Mouse (Mus musculus) forebrain, embryonic 13.5 days (tissue): ENCODE measurements around the gene Prkar1b. TPM values are rescaled to one million over a fixed set of nuclear protein-coding genes. Genes with fewer than 3 reads are reported as not detected.

Experiments
- ATAC-seq: fragments of 200-750 bp; cut with Nextera tagmentation; 2 replicates; pipeline ENCODE4 v1.8.0; 2017
- H3K27ac ChIP-seq: fragments of 300-500 bp; sonication (generic); 2 replicates; pipeline ENCODE4 v1.5.1; 2015; ENCODE audit warnings: inconsistent platforms, mild to moderate bottlenecking, moderate library complexity
- H3K27me3 ChIP-seq: fragments of 300-500 bp; sonication (generic); 2 replicates; pipeline ENCODE4 v1.6.1; 2015; ENCODE audit warnings: mild to moderate bottlenecking, inconsistent platforms
- H3K36me3 ChIP-seq: fragments of 300-500 bp; sonication (generic); 2 replicates; pipeline ENCODE4 v1.6.1; 2015; ENCODE audit warnings: mild to moderate bottlenecking, inconsistent platforms; ENCODE audit not compliant: poor library complexity, severe bottlenecking
- H3K4me1 ChIP-seq: fragments of 300-500 bp; sonication (generic); 2 replicates; pipeline ENCODE4 v1.6.1; 2015; ENCODE audit warnings: inconsistent platforms
- H3K4me2 ChIP-seq: fragments of 300-500 bp; sonication (generic); 2 replicates; pipeline ENCODE4 v1.6.1; 2015; ENCODE audit warnings: inconsistent platforms, mild to moderate bottlenecking, moderate library complexity
- H3K4me3 ChIP-seq: fragments of 300-500 bp; sonication (generic); 2 replicates; pipeline ENCODE4 v1.5.1; 2015; ENCODE audit warnings: mild to moderate bottlenecking, inconsistent platforms
- H3K9ac ChIP-seq: fragments of 300-500 bp; sonication (generic); 2 replicates; pipeline ENCODE4 v1.6.1; 2015; ENCODE audit warnings: mild to moderate bottlenecking, inconsistent platforms
- H3K9me3 ChIP-seq: fragments of 300-500 bp; sonication (generic); replicated peaks from 2 replicates; pipeline ENCODE4 v1.6.1; 2016; ENCODE audit warnings: inconsistent platforms
- WGBS: fragments of 180-500 bp; shearing (Covaris S2); methylation state at CpG from one replicate; pipeline ENCODE4 v1.1.7; 2015; 5-methylcytosine and 5-hydroxymethylcytosine counted together
- polyA plus RNA-seq: library from polyadenylated mRNA; unstranded; fragments of >200 nt; fragmentation: Nextera tagmentation; extraction: Ambion mirVana; gene quantifications from 2 replicates; pipeline ENCODE4 v1.2.1, GENCODE M21; 2015

Prkar1b gene
- polyA plus RNA-seq, 1 experiment from 2014 or later = 63.4 TPM

- Histone ChIP-seq H3K9ac (no peak overlapping the region), H3K4me1 (peaks cover 15% of the 10 kb centered on the region), H3K27ac (no peak overlapping the region), H3K4me2 (no peak overlapping the region), H3K4me3 (no peak overlapping the region), H3K36me3 (no peaks in the 10 kb centered on the region), H3K27me3 (no peaks in the 10 kb centered on the region), H3K9me3 (no peaks in the 10 kb centered on the region)
- ATAC-seq = no peak
- WGBS = 81% methylated on average over 9 of the region's 9 CpGs
These were observed 9.2 kb downstream of the Prkar1b start for GRCm38 (mm10) chr5:139140589-139140988.

- 87% methylated on average over 8 of the region's 8 CpGs for WGBS
These were observed 10.8 kb downstream of the Prkar1b start for GRCm38 (mm10) chr5:139138926-139139472.

GRCm38 (mm10) chr5:139138261-139138925 is 11.4 kb downstream of the Prkar1b start:
- H3K9me3 ChIP-seq = no peaks in the 10 kb centered on the region
- H3K27ac ChIP-seq = peak overlapping the region; percentile 76
- no peak overlapping the region for H3K4me3 ChIP-seq
- WGBS = 64% methylated on average over 12 of the region's 12 CpGs
- no peaks in the 10 kb centered on the region for H3K36me3 ChIP-seq
- no peaks in the 10 kb centered on the region for H3K27me3 ChIP-seq
- H3K4me2 ChIP-seq = no peak overlapping the region
- no peak overlapping the region for H3K9ac ChIP-seq
- peaks cover 15% of the 10 kb centered on the region for H3K4me1 ChIP-seq
- ATAC-seq = peak; percentile 77

More at GRCm38 (mm10) chr5:139138926-139139472, 10.8 kb downstream of the Prkar1b start:
- no peak overlapping the region for H3K9ac ChIP-seq
- no peak overlapping the region for H3K4me3 ChIP-seq
- no peak; the same call in 1 of the 2 replicates for ATAC-seq
- H3K4me1 ChIP-seq = peaks cover 15% of the 10 kb centered on the region
- no peak overlapping the region for H3K4me2 ChIP-seq
- H3K27ac ChIP-seq = peak overlapping the region; percentile 76; the same call in 1 of the 2 replicates
- no peaks in the 10 kb centered on the region for H3K27me3 ChIP-seq
- no peaks in the 10 kb centered on the region for H3K9me3 ChIP-seq
- no peaks in the 10 kb centered on the region for H3K36me3 ChIP-seq

- Histone ChIP-seq H3K36me3 (no peaks in the 10 kb centered on the region), H3K27me3 (no peaks in the 10 kb centered on the region), H3K4me3 (no peak overlapping the region), H3K27ac (no peak overlapping the region), H3K9me3 (no peaks in the 10 kb centered on the region), H3K9ac (no peak overlapping the region), H3K4me2 (no peak overlapping the region), H3K4me1 (peaks cover 15% of the 10 kb centered on the region)
- no peak for ATAC-seq
- 88% methylated on average over 6 of the region's 6 CpGs for WGBS
These were observed 12.6 kb downstream of the Prkar1b start for GRCm38 (mm10) chr5:139137176-139137575.

- Histone ChIP-seq H3K9ac (no peak overlapping the region), H3K27me3 (no peaks in the 10 kb centered on the region), H3K4me3 (no peak overlapping the region), H3K4me1 (peaks cover 14% of the 10 kb centered on the region), H3K9me3 (no peaks in the 10 kb centered on the region), H3K27ac (no peak overlapping the region), H3K36me3 (no peaks in the 10 kb centered on the region), H3K4me2 (no peak overlapping the region)
- WGBS = 57% methylated on average over 1 of the region's 1 CpGs
- ATAC-seq = no peak
These were observed 13.5 kb downstream of the Prkar1b start for GRCm38 (mm10) chr5:139136341-139136740.

GRCm38 (mm10) chr5:139134501-139134900 is 15.3 kb downstream of the Prkar1b start:
- Histone ChIP-seq H3K4me3 (no peak overlapping the region), H3K27ac (no peak overlapping the region), H3K36me3 (no peaks in the 10 kb centered on the region), H3K9me3 (no peaks in the 10 kb centered on the region), H3K4me1 (peaks cover 15% of the 10 kb centered on the region), H3K9ac (no peak overlapping the region), H3K4me2 (no peak overlapping the region), H3K27me3 (peaks cover 10% of the 10 kb centered on the region)
- WGBS = 81% methylated on average over 8 of the region's 8 CpGs
- ATAC-seq = no peak

GRCm38 (mm10) chr5:139130351-139130750 is 19.4 kb downstream of the Prkar1b start:
- H3K9ac ChIP-seq = no peak overlapping the region
- no peaks in the 10 kb centered on the region for H3K9me3 ChIP-seq
- no peak overlapping the region for H3K27ac ChIP-seq
- H3K4me3 ChIP-seq = no peak overlapping the region
- no peak for ATAC-seq
- 77% methylated on average over 5 of the region's 5 CpGs for WGBS
- H3K4me2 ChIP-seq = peak overlapping the region; percentile 80
- H3K36me3 ChIP-seq = no peaks in the 10 kb centered on the region
- H3K4me1 ChIP-seq = peaks cover 11% of the 10 kb centered on the region; the same call in 1 of the 2 replicates
- H3K27me3 ChIP-seq = peaks cover 10% of the 10 kb centered on the region

- H3K4me2 ChIP-seq = peak overlapping the region; percentile 80
- peak; percentile 83 for ATAC-seq
- no peaks in the 10 kb centered on the region for H3K36me3 ChIP-seq
- H3K27ac ChIP-seq = peak overlapping the region; percentile 35
- H3K27me3 ChIP-seq = peaks cover 10% of the 10 kb centered on the region
- no peaks in the 10 kb centered on the region for H3K9me3 ChIP-seq
- peak overlapping the region; percentile 49 for H3K4me3 ChIP-seq
- H3K9ac ChIP-seq = peak overlapping the region; percentile 73
- 3% methylated on average over 48 of the region's 55 CpGs for WGBS
- H3K4me1 ChIP-seq = peaks cover 11% of the 10 kb centered on the region; the same call in 1 of the 2 replicates
These were observed 20.1 kb downstream of the Prkar1b start for GRCm38 (mm10) chr5:139129572-139130151.

GRCm38 (mm10) chr5:139129078-139129477 is 20.7 kb downstream of the Prkar1b start:
- H3K27me3 ChIP-seq = peaks cover 10% of the 10 kb centered on the region
- 8% methylated on average over 12 of the region's 12 CpGs for WGBS
- H3K9me3 ChIP-seq = no peaks in the 10 kb centered on the region
- peak; percentile 73 for ATAC-seq
- peak overlapping the region; percentile 80 for H3K4me2 ChIP-seq
- H3K4me3 ChIP-seq = peak overlapping the region; percentile 49
- H3K36me3 ChIP-seq = no peaks in the 10 kb centered on the region
- H3K27ac ChIP-seq = peak overlapping the region; percentile 35; the same call in 1 of the 2 replicates
- peaks cover 11% of the 10 kb centered on the region; the same call in 1 of the 2 replicates for H3K4me1 ChIP-seq
- peak overlapping the region; percentile 73 for H3K9ac ChIP-seq

GRCm38 (mm10) chr5:139128476-139129065 is 21.2 kb downstream of the Prkar1b start:
- peak overlapping the region; percentile 80 for H3K4me2 ChIP-seq
- H3K9me3 ChIP-seq = no peaks in the 10 kb centered on the region
- no peaks in the 10 kb centered on the region for H3K36me3 ChIP-seq
- peaks cover 11% of the 10 kb centered on the region; the same call in 1 of the 2 replicates for H3K4me1 ChIP-seq
- 39% methylated on average over 12 of the region's 12 CpGs for WGBS
- ATAC-seq = no peak
- H3K27ac ChIP-seq = no peak overlapping the region
- peaks cover 10% of the 10 kb centered on the region for H3K27me3 ChIP-seq
- peak overlapping the region; percentile 49 for H3K4me3 ChIP-seq
- H3K9ac ChIP-seq = no peak overlapping the region

GRCm38 (mm10) chr5:139125717-139126116 is 24.1 kb downstream of the Prkar1b start:
- no peaks in the 10 kb centered on the region for H3K36me3 ChIP-seq

GRCm38 (mm10) chr5:139118961-139119276 is 30.9 kb downstream of the Prkar1b start:
- Histone ChIP-seq H3K27me3 (no peaks in the 10 kb centered on the region), H3K9ac (no peak overlapping the region), H3K36me3 (no peaks in the 10 kb centered on the region), H3K9me3 (0 out of 2 replicates have a peak, but pooled peaks cover 3% of the 10 kb centered on the region), H3K4me2 (no peak overlapping the region), H3K4me1 (0 out of 2 replicates have a peak, but pooled peaks cover 2% of the 10 kb centered on the region), H3K27ac (no peak overlapping the region), H3K4me3 (no peak overlapping the region)
- no peak for ATAC-seq
- WGBS = 72% methylated on average over 2 of the region's 2 CpGs

More at GRCm38 (mm10) chr5:139125717-139126116, 24.1 kb downstream of the Prkar1b start:
- no peak overlapping the region for H3K4me3 ChIP-seq
- peaks cover 11% of the 10 kb centered on the region; the same call in 1 of the 2 replicates for H3K4me1 ChIP-seq
- H3K27me3 ChIP-seq = peaks cover 10% of the 10 kb centered on the region
- ATAC-seq = no peak
- H3K4me2 ChIP-seq = no peak overlapping the region
- H3K27ac ChIP-seq = no peak overlapping the region; the same call in 1 of the 2 replicates
- WGBS = 71% methylated on average over 3 of the region's 3 CpGs
- H3K9me3 ChIP-seq = 0 out of 2 replicates have a peak, but pooled peaks cover 3% of the 10 kb centered on the region
- H3K9ac ChIP-seq = no peak overlapping the region
